Mouse (Mus musculus): ENCODE measurements around the gene Gm42372.

The Gm42372 gene

GRCm38 (mm10) chr7:17003230-17003960 is 20.5 kb downstream of the Gm42372 start:
- intact Hi-C loops (cut with DNase I), result loop anchor here (2.0 to 5.0 kb wide), 3 partner anchors 49 to 71 kb away; no protein-coding TSS in a partner anchor

- intact Hi-C loops (cut with DNase I), result loop anchor here (5.0 kb wide), 1 partner anchor 48 kb away; no protein-coding TSS in a partner anchor
These were observed 21.8 kb downstream of the Gm42372 start for GRCm38 (mm10) chr7:17004716-17005115.

- intact Hi-C loops (cut with DNase I), result no loop called here
These were observed 24.4 kb downstream of the Gm42372 start for GRCm38 (mm10) chr7:17007300-17007699.

- intact Hi-C loops (cut with DNase I), result no loop called here
These were observed 26.6 kb downstream of the Gm42372 start for GRCm38 (mm10) chr7:17009326-17010009.

GRCm38 (mm10) chr7:17010010-17010347 is 27.1 kb downstream of the Gm42372 start:
- intact Hi-C loops (cut with DNase I), result no loop called here

GRCm38 (mm10) chr7:17011909-17012590 is 29.2 kb downstream of the Gm42372 start:
- intact Hi-C loops (cut with DNase I), result no loop called here

- intact Hi-C loops (cut with DNase I), result no loop called here
These were observed 32.5 kb downstream of the Gm42372 start for GRCm38 (mm10) chr7:17015381-17015780.

GRCm38 (mm10) chr7:17017036-17017435 is 34.1 kb downstream of the Gm42372 start:
- intact Hi-C loops (cut with DNase I), result no loop called here

GRCm38 (mm10) chr7:17017921-17018320 is 35.0 kb downstream of the Gm42372 start:
- intact Hi-C loops (cut with DNase I), result no loop called here

GRCm38 (mm10) chr7:17019426-17020166 is 36.7 kb downstream of the Gm42372 start:
- intact Hi-C loops (cut with DNase I), result no loop called here

GRCm38 (mm10) chr7:17022176-17022575 is 39.3 kb downstream of the Gm42372 start:
- intact Hi-C loops (cut with DNase I), result no loop called here

- intact Hi-C loops (cut with DNase I), result no loop called here
These were observed 40.8 kb downstream of the Gm42372 start for GRCm38 (mm10) chr7:17023701-17024100.

GRCm38 (mm10) chr7:17024141-17024540 is 41.3 kb downstream of the Gm42372 start:
- intact Hi-C loops (cut with DNase I), result no loop called here

GRCm38 (mm10) chr7:17024814-17025504 is 42.1 kb downstream of the Gm42372 start:
- intact Hi-C loops (cut with DNase I), result no loop called here

- intact Hi-C loops (cut with DNase I), result no loop called here
These were observed 42.6 kb downstream of the Gm42372 start for GRCm38 (mm10) chr7:17025505-17025894.

GRCm38 (mm10) chr7:17025896-17026622 is 43.2 kb downstream of the Gm42372 start:
- intact Hi-C loops (cut with DNase I), result no loop called here

- intact Hi-C loops (cut with DNase I), result no loop called here
These were observed 44.1 kb downstream of the Gm42372 start for GRCm38 (mm10) chr7:17026710-17027587.

- intact Hi-C loops (cut with DNase I), result no loop called here
These were observed 44.9 kb downstream of the Gm42372 start, which contains the start of gene Ppp5c for GRCm38 (mm10) chr7:17027588-17028343. Ppp5c (minus strand) TSS chr7:17027924.

Data from adrenal gland (tissue).